Mouse (Mus musculus) thymus, postnatal 10 days (tissue): ENCODE results near the gene Mrpl17.

Experiments
- DNase-seq, 2 experiments: peaks; one replicate each; pipeline ENCODE4 v3.0.0; 2021; ENCODE audit warnings: low spot score in 2 of 2

The Mrpl17 gene

GRCm38 (mm10) chr7:105786506-105787284 lies 24.2 kb downstream of the Mrpl17 start:
- DNase-seq, result no peak

- DNase-seq, result no peak
Observed at GRCm38 (mm10) chr7:105784556-105784955, 26.3 kb downstream of the Mrpl17 start.

- DNase-seq, result no peak
Observed at GRCm38 (mm10) chr7:105783861-105784260, 27.0 kb downstream of the Mrpl17 start.

GRCm38 (mm10) chr7:105778553-105779265 lies 32.2 kb downstream of the Mrpl17 start:
- DNase-seq, result peak; percentile 44 to 51

- DNase-seq, result no peak
Observed at GRCm38 (mm10) chr7:105777797-105778552, 32.9 kb downstream of the Mrpl17 start.

GRCm38 (mm10) chr7:105777316-105777715 lies 33.6 kb downstream of the Mrpl17 start:
- DNase-seq, result no peak

GRCm38 (mm10) chr7:105776026-105776425 lies 34.9 kb downstream of the Mrpl17 start:
- no peak for DNase-seq

GRCm38 (mm10) chr7:105774661-105775060 lies 36.2 kb downstream of the Mrpl17 start:
- no peak for DNase-seq

GRCm38 (mm10) chr7:105773041-105773440 lies 37.9 kb downstream of the Mrpl17 start:
- DNase-seq, result no peak

GRCm38 (mm10) chr7:105772331-105772730 lies 38.6 kb downstream of the Mrpl17 start:
- DNase-seq, result no peak

- no peak for DNase-seq
Observed at GRCm38 (mm10) chr7:105769959-105770358, 40.9 kb downstream of the Mrpl17 start.

- DNase-seq, result no peak
Observed at GRCm38 (mm10) chr7:105767729-105768165, 43.2 kb downstream of the Mrpl17 start.

- DNase-seq, result no peak
Observed at GRCm38 (mm10) chr7:105764331-105764730, 46.6 kb downstream of the Mrpl17 start.

- no peak for DNase-seq
Observed at GRCm38 (mm10) chr7:105762517-105763270, 48.2 kb downstream of the Mrpl17 start.

GRCm38 (mm10) chr7:105761813-105762484 lies 49.0 kb downstream of the Mrpl17 start:
- no peak for DNase-seq

GRCm38 (mm10) chr7:105753281-105753680 lies 57.6 kb downstream of the Mrpl17 start:
- no peak for DNase-seq
